Mouse (Mus musculus) hindbrain, postnatal 0 days (tissue): ENCODE data around the gene Ppp1r14a. TPM values are rescaled to one million over a fixed set of nuclear protein-coding genes. Genes with fewer than 3 reads are reported as not detected.

Experiments used
- ATAC-seq: fragments of 200-750 bp; cut with Nextera tagmentation; 2 replicates; pipeline ENCODE4 v1.8.0; 2017; ENCODE audit warnings: mild to moderate bottlenecking, moderate TSS enrichment, moderate library complexity
- DNase-seq: peaks from one replicate; pipeline ENCODE4 v3.0.0-alpha.2; 2015; ENCODE audit warnings: low spot score
- H3K27ac ChIP-seq: fragments of 300-500 bp; sonication (generic); 2 replicates; pipeline ENCODE4 v1.5.1; 2014; ENCODE audit warnings: mild to moderate bottlenecking
- H3K27me3 ChIP-seq: fragments of 300-500 bp; sonication (generic); 2 replicates; pipeline ENCODE4 v1.6.1; 2014; ENCODE audit warnings: low read length, mixed read lengths; ENCODE audit not compliant: insufficient read depth
- H3K36me3 ChIP-seq: fragments of 300-500 bp; sonication (generic); 2 replicates; pipeline ENCODE4 v1.6.1; 2014; ENCODE audit warnings: low read length, mixed read lengths; ENCODE audit not compliant: insufficient read depth
- H3K4me1 ChIP-seq: fragments of 300-500 bp; sonication (generic); 2 replicates; pipeline ENCODE4 v1.6.1; 2014; ENCODE audit warnings: antibody characterized with exemption, low read length, mixed read lengths; ENCODE audit not compliant: insufficient read depth
- H3K4me2 ChIP-seq: fragments of 300-500 bp; sonication (generic); 2 replicates; pipeline ENCODE4 v1.6.1; 2014; ENCODE audit warnings: low read depth, mild to moderate bottlenecking, low read length, moderate library complexity, mixed read lengths
- H3K4me3 ChIP-seq: fragments of 300-500 bp; sonication (generic); 2 replicates; pipeline ENCODE4 v1.5.1; 2014; ENCODE audit warnings: low read length
- H3K9ac ChIP-seq: fragments of 300-500 bp; sonication (generic); replicated peaks from 2 replicates; pipeline ENCODE4 v1.6.1; 2014; ENCODE audit warnings: mild to moderate bottlenecking, low read length, moderate library complexity, mixed read lengths
- H3K9me3 ChIP-seq: fragments of 300-500 bp; sonication (generic); 2 replicates; pipeline ENCODE4 v1.6.1; 2016; ENCODE audit warnings: low read length, mixed read lengths
- CTCF ChIP-seq: IDR thresholded peaks from 2 replicates; pipeline ENCODE4 v1.5.1; 2016; ENCODE audit warnings: antibody characterized with exemption, control low read depth, low read depth
- WGBS: fragments of 180-500 bp; shearing (Covaris S2); extraction: QIAGEN DNeasy Blood & Tissue Kit; methylation state at CpG from one replicate; pipeline ENCODE4 v1.1.7; 2014; 5-methylcytosine and 5-hydroxymethylcytosine counted together
- polyA plus RNA-seq: library from polyadenylated mRNA; unstranded; fragments of >200 nt; fragmentation: Nextera tagmentation; extraction: Ambion mirVana; gene quantifications from 2 replicates; pipeline ENCODE4 v1.2.1, GENCODE M21; 2015
- total RNA-seq: library from RNA; depleted of rRNA; stranded (reverse); fragments of >200 nt; gene quantifications from 2 replicates; pipeline ENCODE4 v1.2.3, GENCODE M21; 2014; rRNA removed

Gene Ppp1r14a
- 3.4 and 8.4 TPM in 2 replicates for total RNA-seq
- polyA plus RNA-seq = 3.2 and 3.4 TPM in 2 replicates

DNA sequence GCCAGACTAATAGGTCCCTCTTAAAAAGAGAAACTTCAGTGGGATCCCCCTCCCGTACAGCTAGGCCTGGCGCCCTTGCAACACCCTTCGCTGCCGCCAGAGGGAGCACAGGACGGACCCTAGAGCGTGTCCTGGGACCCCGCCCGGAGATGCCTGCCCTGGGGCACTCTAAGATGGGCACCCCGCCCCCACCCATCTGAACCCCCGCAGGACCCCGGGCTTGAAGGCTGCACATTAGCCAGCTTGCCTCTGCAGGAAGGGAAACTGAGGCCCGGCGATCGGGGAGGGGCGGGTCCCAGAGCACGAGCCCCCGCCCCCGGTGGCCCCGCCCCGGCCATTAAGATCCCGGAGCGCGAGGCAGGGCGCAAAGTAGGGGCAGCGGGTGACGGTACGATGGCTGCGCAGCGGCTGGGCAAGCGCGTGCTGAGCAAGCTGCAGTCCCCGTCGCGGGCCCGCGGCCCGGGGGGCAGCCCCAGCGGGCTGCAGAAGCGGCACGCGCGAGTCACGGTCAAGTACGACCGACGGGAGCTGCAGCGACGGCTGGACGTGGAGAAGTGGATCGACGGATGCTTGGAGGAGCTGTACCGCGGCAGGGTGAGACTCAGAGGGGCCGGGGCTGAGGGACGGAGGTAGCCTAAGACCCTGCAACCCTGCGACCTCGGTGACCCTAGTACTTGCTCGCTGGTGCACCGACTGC is at the start of gene Ppp1r14a:
TSS of gene Ppp1r14a (plus strand) at position 367 of the 697 bp plus-strand sequence.
- DNase-seq (peak; percentile 71), ATAC-seq (no peak)
- H3K4me3 ChIP-seq = peak within 1 kb of the TSS; percentile 41
- peak; percentile 84 for TF ChIP-seq CTCF
- peak within 1 kb of the TSS; percentile 38; the same call in 1 of the 2 replicates for H3K9ac ChIP-seq
- H3K27ac ChIP-seq = no peak within 1 kb of the TSS
- H3K4me1 ChIP-seq = 0 out of 2 replicates have a peak, but pooled peaks cover 6% of the 10 kb centered on the region
- 2% methylated on average over 56 of the region's 59 CpGs for WGBS
- peak within 1 kb of the TSS; percentile 83 for H3K4me2 ChIP-seq
- no peaks in the 10 kb centered on the region for H3K27me3 ChIP-seq
- H3K9me3 ChIP-seq = no peaks in the 10 kb centered on the region
- no peaks in the 10 kb centered on the region for H3K36me3 ChIP-seq

DNA sequence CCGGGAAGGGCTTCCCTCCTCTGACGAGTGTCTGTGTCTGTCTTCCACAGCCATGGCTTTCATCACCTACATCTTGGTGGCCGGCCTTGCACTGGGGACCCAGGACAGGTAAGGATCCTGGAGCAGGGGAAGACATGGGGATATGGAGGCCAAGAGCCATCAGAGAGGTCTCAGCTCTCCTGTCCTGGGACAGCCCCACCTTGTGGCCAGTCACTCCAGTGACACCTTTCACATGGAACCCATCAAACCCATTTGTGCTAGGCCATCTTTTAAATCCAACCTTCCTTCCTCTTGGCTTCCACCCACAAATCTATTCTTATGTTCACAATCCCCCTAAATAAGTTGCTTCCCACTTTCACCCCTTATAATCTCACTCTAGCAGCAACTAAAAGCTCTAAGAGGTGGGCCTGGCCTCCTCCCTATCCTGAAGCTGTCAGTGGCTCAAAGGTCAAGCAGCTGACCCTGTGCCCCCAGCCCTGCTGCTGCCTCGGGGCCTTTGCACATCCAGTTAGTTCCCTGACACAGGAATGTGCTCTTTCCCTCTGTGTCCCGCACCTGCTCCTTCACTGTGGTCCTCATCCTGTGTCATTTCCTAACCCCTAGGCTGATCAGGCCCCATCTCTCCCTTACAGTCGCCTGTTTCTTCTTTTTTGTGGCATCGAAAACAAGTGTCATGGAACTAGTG is 44.2 kb upstream of the Ppp1r14a start:
- H3K36me3 ChIP-seq = peaks cover 3% of the 10 kb centered on the region; the same call in 1 of the 2 replicates
- no peak overlapping the region for H3K9ac ChIP-seq
- 83% methylated on average over 7 of the region's 7 CpGs for WGBS
- DNase-seq (no peak), ATAC-seq (no peak)
- no peaks in the 10 kb centered on the region for H3K9me3 ChIP-seq
- no peak overlapping the region for H3K27ac ChIP-seq
- no peak overlapping the region for H3K4me3 ChIP-seq
- no peak overlapping the region for H3K4me2 ChIP-seq
- no peaks in the 10 kb centered on the region for H3K27me3 ChIP-seq
- no peaks in the 10 kb centered on the region for H3K4me1 ChIP-seq
- peak; percentile 66 for TF ChIP-seq CTCF

DNA sequence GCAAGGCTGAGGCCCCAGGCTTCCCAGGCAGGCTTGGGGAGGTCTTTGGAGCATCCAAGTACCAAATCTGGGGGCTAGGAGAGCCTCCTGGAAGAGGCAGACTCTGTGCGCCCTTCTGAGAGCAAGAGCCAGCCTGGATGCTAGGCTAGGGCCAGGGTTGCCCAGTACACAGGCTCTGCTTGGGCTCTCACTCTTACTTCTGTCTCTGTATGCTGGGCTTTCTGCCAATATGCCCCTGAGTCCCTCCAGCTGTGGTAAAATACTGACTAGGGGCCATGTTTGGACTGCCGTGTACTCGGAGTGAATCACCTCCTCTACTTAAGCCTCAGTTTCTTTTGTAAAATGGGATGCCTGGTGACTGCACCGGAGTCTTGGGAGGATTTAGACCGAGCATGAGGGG is 43.1 kb upstream of the Ppp1r14a start:
- H3K27me3 ChIP-seq = no peaks in the 10 kb centered on the region
- DNase-seq (no peak), ATAC-seq (no peak)
- H3K27ac ChIP-seq = no peak overlapping the region
- H3K4me2 ChIP-seq = no peak overlapping the region
- no peak for TF ChIP-seq CTCF
- no peaks in the 10 kb centered on the region for H3K9me3 ChIP-seq
- H3K4me1 ChIP-seq = no peaks in the 10 kb centered on the region
- H3K4me3 ChIP-seq = no peak overlapping the region
- peaks cover 3% of the 10 kb centered on the region; the same call in 1 of the 2 replicates for H3K36me3 ChIP-seq
- 81% methylated on average over 5 of the region's 5 CpGs for WGBS
- no peak overlapping the region for H3K9ac ChIP-seq

DNA sequence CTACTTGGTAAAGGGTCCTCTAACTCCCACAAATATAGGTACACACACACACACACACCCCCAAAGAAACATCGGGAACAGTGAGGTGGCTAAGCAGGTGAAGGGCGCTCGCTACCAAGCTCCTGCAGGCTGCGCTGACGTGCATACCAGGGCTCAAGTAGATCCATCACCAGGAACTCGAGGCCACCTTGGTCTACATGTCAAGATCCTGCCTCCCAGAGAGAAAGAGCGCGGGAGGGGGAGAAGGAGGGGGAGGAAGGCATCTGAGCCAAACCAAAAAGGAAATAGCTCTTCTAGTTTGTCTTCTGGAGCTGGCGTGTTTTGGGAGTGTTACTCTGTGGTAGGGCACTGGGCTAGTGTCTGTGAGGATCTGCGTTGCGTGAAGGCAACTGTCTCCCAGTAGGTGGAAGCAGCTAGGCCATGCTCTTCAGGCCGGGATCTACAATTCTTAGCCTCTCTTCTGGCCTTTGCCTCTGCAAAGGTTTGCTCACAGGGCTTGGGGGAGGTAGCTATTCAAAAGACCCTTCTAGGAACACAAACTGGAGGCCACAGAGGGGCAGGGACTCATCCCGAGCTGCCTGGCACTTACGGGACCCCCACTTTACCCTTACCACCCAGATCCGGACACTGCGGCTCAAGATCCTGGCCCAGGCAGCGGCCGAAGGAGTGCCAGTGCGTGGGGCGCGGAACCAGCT is 42.3 kb upstream of the Ppp1r14a start:
- Histone ChIP-seq H3K4me2 (no peak overlapping the region), H3K4me3 (no peak overlapping the region), H3K27me3 (no peaks in the 10 kb centered on the region), H3K9me3 (no peaks in the 10 kb centered on the region), H3K9ac (no peak overlapping the region), H3K36me3 (peaks cover 3% of the 10 kb centered on the region; the same call in 1 of the 2 replicates), H3K4me1 (no peaks in the 10 kb centered on the region), H3K27ac (no peak overlapping the region)
- 91% methylated on average over 21 of the region's 21 CpGs for WGBS
- no peak for ATAC-seq
- no peak for DNase-seq
- no peak for TF ChIP-seq CTCF

DNA sequence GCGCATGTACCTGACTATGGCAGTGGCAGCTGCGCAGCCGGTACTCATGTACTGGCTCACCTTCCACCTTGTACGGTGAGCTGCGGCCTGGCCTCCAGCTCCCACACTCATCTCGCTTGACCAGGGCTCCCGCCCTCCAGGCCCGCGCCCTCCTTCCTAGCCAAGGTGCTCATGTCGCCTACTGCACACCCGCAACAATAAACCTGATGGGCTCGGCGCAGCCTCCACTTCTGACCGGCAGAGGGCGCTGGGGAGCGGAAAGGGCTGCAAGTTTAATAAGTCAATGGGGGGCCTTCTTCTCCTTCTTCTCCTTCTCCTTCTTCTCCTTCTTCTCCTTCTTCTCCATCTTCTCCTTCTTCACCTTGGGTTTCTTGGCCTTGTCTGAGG is 41.8 kb upstream of the Ppp1r14a start:
- no peaks in the 10 kb centered on the region for H3K9me3 ChIP-seq
- H3K4me1 ChIP-seq = no peaks in the 10 kb centered on the region
- WGBS = 25% methylated on average over 16 of the region's 16 CpGs
- H3K4me2 ChIP-seq = peak overlapping the region; percentile 45
- ATAC-seq = peak; percentile 57
- TF ChIP-seq CTCF = peak; percentile 95
- H3K27ac ChIP-seq = no peak overlapping the region
- H3K27me3 ChIP-seq = no peaks in the 10 kb centered on the region
- no peak overlapping the region for H3K9ac ChIP-seq
- H3K36me3 ChIP-seq = peaks cover 3% of the 10 kb centered on the region; the same call in 1 of the 2 replicates
- DNase-seq = peak; percentile 71
- H3K4me3 ChIP-seq = 0 out of 2 replicates have a peak overlapping the region, but pooled peaks have one; percentile 6

DNA sequence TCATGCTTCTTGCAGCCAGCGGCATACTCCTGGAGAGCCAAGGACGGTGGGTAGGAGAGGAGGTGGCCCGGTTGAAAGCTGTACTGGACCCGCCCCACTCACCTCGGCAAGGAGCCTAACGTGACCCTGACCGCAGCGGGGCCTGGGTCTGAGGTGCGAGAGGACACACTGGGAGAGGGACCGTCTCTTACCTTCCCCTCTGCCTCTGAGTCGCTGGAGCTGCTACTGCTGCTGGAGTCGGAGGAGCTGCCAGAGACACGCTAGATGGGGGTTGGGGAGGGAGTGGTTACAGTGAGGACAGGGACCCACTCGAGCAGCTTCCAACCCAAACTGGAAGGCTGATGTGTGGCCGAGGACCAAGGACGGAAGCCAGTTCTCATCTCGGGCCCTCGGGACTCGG is 41.4 kb upstream of the Ppp1r14a start:
- no peak for TF ChIP-seq CTCF
- DNase-seq = no peak
- 30% methylated on average over 19 of the region's 19 CpGs for WGBS
- Histone ChIP-seq H3K27me3 (no peaks in the 10 kb centered on the region), H3K27ac (no peak overlapping the region), H3K4me2 (peak overlapping the region; percentile 45), H3K9me3 (no peaks in the 10 kb centered on the region), H3K36me3 (peaks cover 3% of the 10 kb centered on the region; the same call in 1 of the 2 replicates), H3K4me3 (peak overlapping the region; percentile 6; the same call in 1 of the 2 replicates), H3K4me1 (no peaks in the 10 kb centered on the region), H3K9ac (0 out of 2 replicates have a peak overlapping the region, but pooled peaks have one; percentile 4)
- ATAC-seq = peak; percentile 42; the same call in 1 of the 2 replicates
